Mouse (Mus musculus) G1E-ER4 (cell line): ENCODE data around the gene Wwc1. TPM values are rescaled to one million over a fixed set of nuclear protein-coding genes. Genes with fewer than 3 reads are reported as not detected.

ENCODE experiments used
- GATA1 ChIP-seq: IDR thresholded peaks from one replicate; pipeline ENCODE4 v1.8.0; 2012; ENCODE audit warnings: low read length, inconsistent platforms
- polyA plus RNA-seq: library from polyadenylated mRNA; stranded (reverse); fragments of >175 nt; gene quantifications from 2 replicates; pipeline ENCODE4 v1.2.3, GENCODE M21; 2012

The Wwc1 gene
- polyA plus RNA-seq, 1 experiment: not detected

- no peak for TF ChIP-seq GATA1
These were observed 54.7 kb downstream of the Wwc1 start for GRCm38 (mm10) chr11:35925592-35925991.

DNA sequence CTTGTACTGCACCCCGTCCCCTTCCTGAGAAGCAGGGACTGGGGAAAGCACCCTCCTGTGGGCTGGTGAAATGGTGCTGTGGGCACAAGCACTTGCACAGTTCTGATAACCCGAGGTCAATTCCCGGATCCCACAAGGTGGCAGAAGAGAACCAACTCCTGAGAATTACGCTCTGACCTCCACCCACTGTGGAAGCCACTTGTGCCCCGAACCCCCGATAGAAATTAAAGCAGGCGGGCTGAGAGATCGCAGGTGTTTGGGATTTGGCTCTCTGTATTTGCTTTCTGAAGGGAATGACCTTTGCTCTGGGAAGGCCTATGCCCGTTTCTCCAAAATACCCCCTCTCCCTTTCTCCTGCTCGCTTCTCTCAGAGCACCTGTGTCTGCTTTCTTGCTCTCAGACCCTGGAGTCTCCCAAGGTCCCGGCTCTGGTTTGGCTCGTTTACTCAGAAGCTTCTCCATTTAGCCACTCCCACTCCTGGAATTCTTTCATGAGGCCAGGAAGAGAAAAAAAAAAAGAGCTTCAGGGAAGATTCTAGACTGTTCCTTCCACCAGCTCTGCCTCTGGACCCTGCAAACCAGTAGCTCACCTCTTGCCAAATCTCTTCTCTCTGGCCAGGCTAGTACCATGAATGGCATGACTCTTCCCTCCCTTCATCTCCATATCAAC, 58.0 kb downstream of the Wwc1 start:
- no peak for TF ChIP-seq GATA1

GRCm38 (mm10) chr11:35920776-35921175, 59.6 kb downstream of the Wwc1 start:
- TF ChIP-seq GATA1: no peak

DNA sequence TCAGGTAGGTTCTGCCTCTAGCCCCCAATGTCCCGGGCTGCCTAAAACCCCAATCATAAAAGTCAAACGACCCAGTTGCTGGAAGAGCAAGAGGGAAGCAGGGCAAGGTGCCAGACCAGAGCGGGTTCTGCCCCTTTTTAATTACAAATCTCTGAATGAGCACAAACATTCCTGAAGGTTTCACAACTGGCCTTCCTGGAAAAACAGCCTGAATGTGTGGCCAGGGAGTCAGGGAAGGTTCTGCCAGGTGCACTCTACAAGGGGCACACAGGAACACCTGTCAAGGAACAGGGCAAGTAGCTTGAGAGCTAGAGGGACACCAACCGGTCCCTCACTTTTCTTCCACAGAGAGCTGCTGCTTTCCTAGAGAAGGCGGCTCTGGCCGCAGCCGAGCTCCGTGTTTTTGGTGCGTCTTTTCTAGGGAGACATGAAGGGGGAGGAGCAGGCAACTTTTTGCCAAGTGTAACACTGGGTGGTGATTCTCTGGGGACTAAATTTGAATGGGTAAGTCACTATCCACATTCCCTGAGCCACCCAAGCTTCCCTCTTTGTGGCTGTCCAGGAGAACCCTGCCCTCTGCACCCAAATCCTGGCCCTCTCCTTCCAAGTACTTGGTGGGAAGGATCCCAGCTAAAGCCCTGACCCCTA, 60.3 kb downstream of the Wwc1 start:
- TF ChIP-seq GATA1: no peak

GRCm38 (mm10) chr11:35919383-35919782, 60.9 kb downstream of the Wwc1 start:
- TF ChIP-seq GATA1: no peak

DNA sequence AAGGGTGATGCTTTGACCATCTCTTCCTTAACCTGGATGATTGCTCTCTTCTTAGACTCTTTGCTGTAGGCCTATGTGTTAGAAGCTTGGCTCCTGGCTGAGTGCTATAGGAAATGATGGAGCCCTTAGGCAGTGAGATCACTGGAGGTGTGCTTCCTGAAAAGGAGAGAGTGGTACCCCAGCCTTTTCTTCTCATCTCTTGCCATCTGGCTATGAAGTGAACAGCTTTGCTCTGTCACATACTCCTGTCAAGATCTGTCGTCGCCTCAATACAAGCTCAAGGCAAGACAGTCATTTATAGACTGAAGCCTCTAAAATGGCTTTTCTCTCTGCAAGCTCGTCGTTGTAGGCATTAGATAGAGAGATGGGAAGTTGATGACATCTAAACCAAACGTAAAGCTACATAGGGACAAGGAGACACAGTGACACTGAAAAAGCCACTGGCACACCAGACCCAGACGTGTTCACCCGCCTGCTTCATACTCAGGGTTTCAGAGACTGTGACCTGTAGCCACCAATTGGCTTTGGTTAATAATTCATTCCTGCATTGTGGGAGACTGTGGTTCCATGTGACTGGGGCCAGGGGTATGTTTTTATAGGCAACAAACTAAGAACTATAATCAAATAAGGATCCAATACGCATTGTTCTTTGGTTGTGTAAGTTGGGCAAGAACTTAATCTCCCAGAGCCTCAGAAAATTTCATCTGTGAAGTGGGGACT, 63.7 kb downstream of the Wwc1 start:
- TF ChIP-seq GATA1: no peak

DNA sequence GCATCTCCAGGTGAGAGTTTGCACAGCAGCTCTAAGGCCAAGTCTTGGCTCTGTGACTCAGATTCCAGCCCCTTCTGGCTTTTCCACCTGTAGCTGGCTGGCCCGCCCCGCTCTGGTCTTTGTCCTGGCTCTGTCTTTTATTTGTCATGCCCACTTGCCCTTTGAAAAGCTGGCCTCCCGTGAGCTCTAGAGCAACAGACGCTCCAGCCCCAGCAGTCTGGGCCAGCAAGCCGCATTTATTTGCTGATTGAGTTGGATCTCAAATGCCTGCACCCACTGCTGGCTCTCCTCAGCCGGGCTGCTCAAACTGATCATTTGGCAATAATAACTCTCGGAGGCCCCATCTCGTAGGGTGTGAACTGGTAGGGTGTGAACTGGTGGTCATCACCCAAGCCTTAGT, 64.8 kb downstream of the Wwc1 start:
- TF ChIP-seq GATA1: no peak

DNA sequence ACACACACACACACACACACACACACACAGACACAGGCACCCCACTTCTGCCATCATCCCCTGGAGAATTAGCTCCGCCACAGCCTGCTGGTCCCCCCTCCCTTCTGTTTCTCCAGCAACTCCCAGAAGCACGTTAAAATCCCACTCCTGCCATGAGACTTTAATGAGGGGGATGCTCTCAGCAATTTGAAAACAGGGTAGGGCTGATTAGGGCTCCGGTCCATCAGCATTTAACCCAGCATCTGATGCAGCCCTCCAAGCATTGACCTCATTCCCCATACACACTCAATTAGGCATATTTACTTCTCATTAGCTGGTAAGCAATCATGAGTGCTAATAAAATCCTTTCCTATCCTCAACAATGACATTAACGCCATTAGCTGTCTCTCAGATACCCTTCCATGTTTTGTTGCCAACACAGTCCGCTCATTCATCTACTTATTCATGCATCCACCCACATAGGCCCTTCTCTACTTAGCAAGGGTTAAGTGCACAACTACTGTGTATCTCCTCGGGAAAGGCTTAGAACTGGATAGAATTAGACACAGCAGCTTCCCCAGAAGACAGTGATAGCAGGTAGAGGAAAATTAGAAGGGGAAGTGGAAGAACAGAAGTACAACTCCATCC, 66.8 kb downstream of the Wwc1 start:
- TF ChIP-seq GATA1: no peak

DNA sequence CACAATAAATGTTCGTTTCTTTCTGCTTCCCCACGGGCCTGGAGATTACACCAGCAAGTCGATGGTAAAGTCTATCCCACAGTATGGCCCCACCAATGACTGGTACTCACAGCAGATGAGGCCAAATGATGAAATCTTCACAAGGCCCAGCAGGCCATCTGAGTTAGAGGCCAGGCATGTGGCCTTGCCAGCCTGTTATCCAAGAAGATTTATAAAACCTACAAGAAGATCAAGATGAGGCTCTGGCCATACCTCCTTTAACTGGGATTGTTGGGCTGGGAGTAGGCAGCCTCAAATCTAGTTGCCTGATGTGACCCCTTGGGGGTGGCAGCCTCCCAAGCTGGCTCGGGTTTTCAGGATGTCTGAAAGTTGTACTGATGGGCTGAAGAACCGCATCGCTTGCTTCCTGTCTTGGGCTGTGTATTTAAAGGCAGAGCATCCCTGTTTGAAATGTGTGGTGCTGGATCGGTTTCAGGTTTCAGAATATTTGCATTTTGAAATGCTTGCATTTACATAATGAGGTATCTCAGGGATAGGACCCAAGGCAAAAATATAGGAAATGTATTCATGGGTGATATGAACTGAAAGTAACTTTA, 75.3 kb downstream of the Wwc1 start:
- no peak for TF ChIP-seq GATA1

- TF ChIP-seq GATA1: no peak
These were observed 77.2 kb downstream of the Wwc1 start for GRCm38 (mm10) chr11:35903079-35903478.

- TF ChIP-seq GATA1: no peak
These were observed 80.4 kb downstream of the Wwc1 start for GRCm38 (mm10) chr11:35899946-35900345.

GRCm38 (mm10) chr11:35893454-35893853, 86.9 kb downstream of the Wwc1 start:
- no peak for TF ChIP-seq GATA1

- TF ChIP-seq GATA1: no peak
These were observed 87.3 kb downstream of the Wwc1 start for GRCm38 (mm10) chr11:35893018-35893421.

GRCm38 (mm10) chr11:35892293-35892692, 88.0 kb downstream of the Wwc1 start:
- TF ChIP-seq GATA1: no peak

- no peak for TF ChIP-seq GATA1
These were observed 91.5 kb downstream of the Wwc1 start for GRCm38 (mm10) chr11:35888790-35889189.

- no peak for TF ChIP-seq GATA1
These were observed 97.5 kb downstream of the Wwc1 start for GRCm38 (mm10) chr11:35882777-35883176.
